Mouse (Mus musculus): Measurements from ENCODE around the gene Map1lc3b. TPM values are rescaled to one million over a fixed set of nuclear protein-coding genes. Genes with fewer than 3 reads are reported as not detected.
"Not testable (repeated sequence)": the region's sequence is repeated elsewhere in the genome, so short reads cannot be mapped to it uniquely, and the experiment has no call there.

Map1lc3b gene
- polyA plus RNA-seq, 1 experiment from 2014 or later = 307 TPM

DNA sequence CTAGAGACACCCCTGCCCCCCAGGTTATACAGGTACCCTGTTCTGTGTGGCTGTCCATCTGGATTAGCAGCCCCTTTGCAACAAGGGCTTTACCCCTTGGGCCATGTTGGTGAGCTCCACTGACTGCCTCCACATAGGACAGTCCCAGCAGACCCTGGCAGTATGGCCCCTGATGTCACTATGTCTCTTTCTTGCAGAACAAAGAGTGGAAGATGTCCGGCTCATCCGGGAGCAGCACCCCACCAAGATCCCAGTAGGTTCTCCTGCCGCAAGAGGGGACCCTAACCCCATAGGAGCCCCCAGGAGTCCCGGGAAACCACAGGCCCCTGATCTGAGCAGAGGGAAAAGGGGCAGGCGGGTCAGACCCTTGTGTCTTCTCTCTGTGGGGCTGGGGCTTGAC, 3.1 kb downstream of the Map1lc3b start:
- Histone ChIP-seq H3K4me2 (replicated peaks; ENCODE audit: low read depth, low read length) (no peak overlapping the region), H3K9ac (ENCODE audit: low read depth, low read length) (no peak overlapping the region), H3K4me3 (ENCODE audit: low read depth, low read length) (no peak overlapping the region), H3K27ac (ENCODE audit: low read depth, low read length) (no peak overlapping the region), H3K27me3 (ENCODE audit: control insufficient read depth, insufficient read depth, low read length) (no peaks in the 10 kb centered on the region), H3K4me1 (replicated peaks; ENCODE audit: control insufficient read depth, insufficient read depth, low read length) (peaks cover 4% of the 10 kb centered on the region), H3K36me3 (ENCODE audit: control insufficient read depth, insufficient read depth, low read length) (peaks cover 6% of the 10 kb centered on the region; the same call in 1 of the 2 replicates), H3K9me3 (ENCODE audit: control insufficient read depth, low read length) (no peaks in the 10 kb centered on the region)
- 95% methylated on average over 5 of the region's 5 CpGs for WGBS
- ATAC-seq (ENCODE audit: low FRiP score) (no peak), DNase-seq (ENCODE audit: low spot score) (no peak)

DNA sequence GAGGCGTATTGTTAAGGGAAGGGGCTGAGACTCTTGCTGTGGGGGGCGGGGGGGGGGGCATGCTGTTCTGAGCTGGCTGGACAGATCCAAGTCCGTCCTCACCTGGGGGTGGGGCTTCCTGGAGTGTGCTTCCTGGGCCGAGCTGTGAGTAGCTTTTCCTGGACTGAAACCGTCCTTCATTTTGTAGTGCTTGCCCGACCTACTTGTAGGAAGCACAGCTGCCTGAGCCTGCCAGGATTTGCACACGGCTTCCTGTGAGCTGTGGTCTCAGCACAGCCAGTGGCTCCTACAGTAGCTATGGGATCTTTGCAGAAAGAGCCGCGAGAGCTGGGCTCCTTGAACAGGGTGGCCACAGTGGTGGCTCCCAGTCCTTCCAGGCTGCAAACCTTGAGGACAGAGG, 3.8 kb downstream of the Map1lc3b start:
- 84% methylated on average over 9 of the region's 9 CpGs for WGBS
- ATAC-seq (ENCODE audit: low FRiP score) = no peak
- DNase-seq (ENCODE audit: low spot score) = no peak
- no peaks in the 10 kb centered on the region for H3K27me3 ChIP-seq (ENCODE audit: control insufficient read depth, insufficient read depth, low read length)
- no peak overlapping the region for H3K4me2 ChIP-seq (replicated peaks; ENCODE audit: low read depth, low read length)
- no peak overlapping the region for H3K27ac ChIP-seq (ENCODE audit: low read depth, low read length)
- peaks cover 6% of the 10 kb centered on the region; the same call in 1 of the 2 replicates for H3K36me3 ChIP-seq (ENCODE audit: control insufficient read depth, insufficient read depth, low read length)
- no peak overlapping the region for H3K9ac ChIP-seq (ENCODE audit: low read depth, low read length)
- H3K9me3 ChIP-seq (ENCODE audit: control insufficient read depth, low read length) = no peaks in the 10 kb centered on the region
- H3K4me3 ChIP-seq (ENCODE audit: low read depth, low read length) = no peak overlapping the region
- peaks cover 4% of the 10 kb centered on the region for H3K4me1 ChIP-seq (replicated peaks; ENCODE audit: control insufficient read depth, insufficient read depth, low read length)

DNA sequence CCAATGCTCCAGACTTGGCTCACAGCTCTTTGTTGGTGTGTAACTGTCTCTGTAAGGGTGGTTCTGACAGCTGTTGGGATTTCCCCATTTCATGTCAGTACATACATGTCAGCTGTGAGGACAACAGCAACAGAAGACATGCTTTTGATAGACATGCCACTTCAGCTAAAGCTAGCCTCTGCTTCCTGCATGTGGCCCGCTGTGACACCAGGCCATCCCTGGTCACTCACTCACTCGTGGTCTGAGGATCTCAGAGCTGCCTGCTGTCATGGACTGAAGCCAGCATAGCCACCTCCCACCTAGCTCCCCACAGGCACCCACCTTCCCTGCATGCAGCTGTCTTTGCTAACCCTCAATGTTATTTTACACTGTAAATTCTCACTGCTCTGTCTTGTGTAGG, 7.3 kb downstream of the Map1lc3b start:
- H3K9ac ChIP-seq (ENCODE audit: low read depth, low read length); H3K36me3 ChIP-seq (ENCODE audit: control insufficient read depth, insufficient read depth, low read length); H3K4me3 ChIP-seq (ENCODE audit: low read depth, low read length); DNase-seq (ENCODE audit: low spot score); H3K9me3 ChIP-seq (ENCODE audit: control insufficient read depth, low read length); ATAC-seq (ENCODE audit: low FRiP score); H3K27me3 ChIP-seq (ENCODE audit: control insufficient read depth, insufficient read depth, low read length); H3K4me1 ChIP-seq (replicated peaks; ENCODE audit: control insufficient read depth, insufficient read depth, low read length); H3K27ac ChIP-seq (ENCODE audit: low read depth, low read length); H3K4me2 ChIP-seq (replicated peaks; ENCODE audit: low read depth, low read length): not testable (repeated sequence)
- WGBS = 70% methylated on average over 2 of the region's 2 CpGs

DNA sequence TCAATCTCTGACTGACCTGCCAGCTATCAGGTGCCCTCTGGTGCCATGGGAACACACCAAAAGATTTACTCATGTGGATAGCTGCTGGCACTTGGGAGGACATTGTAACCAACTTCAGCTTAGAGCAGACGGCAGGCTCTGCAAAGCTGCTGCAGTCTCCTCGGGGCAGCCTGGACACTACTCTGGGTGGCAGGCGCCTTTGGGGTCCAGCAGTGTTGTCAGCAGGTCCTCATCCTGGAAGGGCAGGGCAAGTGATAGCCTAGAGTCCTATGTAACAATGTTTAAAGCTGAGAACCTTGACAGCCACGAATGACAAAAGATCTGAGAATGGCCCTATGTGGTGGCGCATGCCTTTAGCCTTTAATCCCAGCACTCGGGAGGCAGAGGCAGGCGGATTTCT, 8.0 kb downstream of the Map1lc3b start:
- H3K27me3 ChIP-seq (ENCODE audit: control insufficient read depth, insufficient read depth, low read length) = no peaks in the 10 kb centered on the region
- no peaks in the 10 kb centered on the region for H3K4me1 ChIP-seq (replicated peaks; ENCODE audit: control insufficient read depth, insufficient read depth, low read length)
- H3K4me3 ChIP-seq (ENCODE audit: low read depth, low read length) = no peak overlapping the region
- 93% methylated on average over 7 of the region's 7 CpGs for WGBS
- H3K36me3 ChIP-seq (ENCODE audit: control insufficient read depth, insufficient read depth, low read length) = peaks cover 10% of the 10 kb centered on the region; the same call in 1 of the 2 replicates
- DNase-seq (ENCODE audit: low spot score) (no peak), ATAC-seq (ENCODE audit: low FRiP score) (no peak)
- H3K9ac ChIP-seq (ENCODE audit: low read depth, low read length) = no peak overlapping the region
- H3K4me2 ChIP-seq (replicated peaks; ENCODE audit: low read depth, low read length) = no peak overlapping the region
- H3K27ac ChIP-seq (ENCODE audit: low read depth, low read length) = no peak overlapping the region
- no peaks in the 10 kb centered on the region for H3K9me3 ChIP-seq (ENCODE audit: control insufficient read depth, low read length)

DNA sequence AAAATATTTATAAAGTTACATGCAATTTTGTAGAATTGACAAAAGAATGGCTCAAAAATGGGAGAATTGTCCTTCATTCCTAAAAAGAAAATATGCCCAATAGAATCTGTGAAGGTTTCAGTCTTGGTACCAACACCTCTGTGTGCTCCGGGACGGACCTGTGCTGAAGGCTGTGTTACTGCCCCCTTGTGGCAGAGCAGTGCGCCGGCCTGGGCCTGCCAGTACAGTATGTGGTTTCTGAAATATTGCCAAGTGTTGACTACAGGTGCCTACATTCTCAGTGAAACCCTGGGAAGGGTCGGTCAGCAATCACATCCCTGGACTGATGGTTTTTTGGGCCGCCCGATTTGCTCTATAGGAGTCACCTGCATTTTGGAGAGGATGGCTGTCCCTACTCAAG, 8.7 kb downstream of the Map1lc3b start:
- no peak overlapping the region for H3K9ac ChIP-seq (ENCODE audit: low read depth, low read length)
- H3K36me3 ChIP-seq (ENCODE audit: control insufficient read depth, insufficient read depth, low read length) = peaks cover 10% of the 10 kb centered on the region; the same call in 1 of the 2 replicates
- ATAC-seq (ENCODE audit: low FRiP score) (peak; percentile 74; the same call in 1 of the 2 replicates), DNase-seq (ENCODE audit: low spot score) (peak; percentile 85)
- H3K4me3 ChIP-seq (ENCODE audit: low read depth, low read length) = no peak overlapping the region
- H3K9me3 ChIP-seq (ENCODE audit: control insufficient read depth, low read length) = no peaks in the 10 kb centered on the region
- WGBS = 36% methylated on average over 7 of the region's 7 CpGs
- H3K4me1 ChIP-seq (replicated peaks; ENCODE audit: control insufficient read depth, insufficient read depth, low read length) = no peaks in the 10 kb centered on the region
- H3K27ac ChIP-seq (ENCODE audit: low read depth, low read length) = no peak overlapping the region
- no peaks in the 10 kb centered on the region for H3K27me3 ChIP-seq (ENCODE audit: control insufficient read depth, insufficient read depth, low read length)
- H3K4me2 ChIP-seq (replicated peaks; ENCODE audit: low read depth, low read length) = no peak overlapping the region

DNA sequence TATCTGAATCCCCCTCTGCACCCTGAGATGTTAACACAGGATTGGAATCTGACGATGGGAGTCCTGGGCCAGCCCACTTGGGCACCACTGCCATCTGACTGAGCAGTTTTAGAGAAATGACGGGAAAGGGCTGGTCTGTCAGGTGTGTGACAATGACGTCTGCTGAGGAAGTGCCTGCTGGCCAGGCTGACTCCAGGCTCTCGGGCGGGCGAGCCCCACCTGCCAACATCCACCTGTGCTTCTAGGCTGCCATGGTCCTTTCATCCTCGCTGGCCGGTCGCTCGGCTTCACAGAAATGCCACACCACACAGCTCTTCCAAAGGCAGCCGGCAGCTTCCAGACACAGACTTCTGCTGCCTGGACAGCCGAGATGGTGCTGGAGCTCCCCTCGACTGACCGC, 9.7 kb downstream of the Map1lc3b start:
- no peak overlapping the region for H3K4me2 ChIP-seq (replicated peaks; ENCODE audit: low read depth, low read length)
- no peak overlapping the region for H3K4me3 ChIP-seq (ENCODE audit: low read depth, low read length)
- H3K27me3 ChIP-seq (ENCODE audit: control insufficient read depth, insufficient read depth, low read length) = no peaks in the 10 kb centered on the region
- H3K36me3 ChIP-seq (ENCODE audit: control insufficient read depth, insufficient read depth, low read length) = peaks cover 13% of the 10 kb centered on the region
- H3K9ac ChIP-seq (ENCODE audit: low read depth, low read length) = no peak overlapping the region
- WGBS = 92% methylated on average over 14 of the region's 14 CpGs
- no peaks in the 10 kb centered on the region for H3K4me1 ChIP-seq (replicated peaks; ENCODE audit: control insufficient read depth, insufficient read depth, low read length)
- no peaks in the 10 kb centered on the region for H3K9me3 ChIP-seq (ENCODE audit: control insufficient read depth, low read length)
- ATAC-seq (ENCODE audit: low FRiP score) = no peak
- H3K27ac ChIP-seq (ENCODE audit: low read depth, low read length) = no peak overlapping the region
- no peak for DNase-seq (ENCODE audit: low spot score)

DNA sequence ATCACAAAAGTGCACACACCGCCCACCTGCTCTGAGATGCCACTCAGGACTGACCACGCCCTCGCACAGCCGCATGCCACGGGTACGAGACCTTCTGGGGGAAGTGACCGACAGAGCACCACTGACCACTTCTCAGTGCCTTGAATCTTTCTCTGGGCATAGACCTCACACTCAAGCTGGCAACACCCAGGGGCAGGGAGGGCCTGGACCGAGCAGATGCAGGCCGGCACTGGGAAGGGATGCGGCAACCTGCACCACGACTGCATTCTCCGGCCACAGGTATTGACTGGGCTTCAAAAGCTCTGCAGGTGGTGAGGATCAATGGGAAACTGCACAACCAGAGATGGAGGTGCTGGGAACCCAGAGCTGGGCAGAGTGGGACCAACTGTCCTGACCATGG, 12.2 kb downstream of the Map1lc3b start:
- Histone ChIP-seq H3K27me3 (ENCODE audit: control insufficient read depth, insufficient read depth, low read length) (no peaks in the 10 kb centered on the region), H3K36me3 (ENCODE audit: control insufficient read depth, insufficient read depth, low read length) (peaks cover 17% of the 10 kb centered on the region), H3K4me1 (replicated peaks; ENCODE audit: control insufficient read depth, insufficient read depth, low read length) (no peaks in the 10 kb centered on the region), H3K9me3 (ENCODE audit: control insufficient read depth, low read length) (no peaks in the 10 kb centered on the region), H3K4me3 (ENCODE audit: low read depth, low read length) (no peak overlapping the region), H3K9ac (ENCODE audit: low read depth, low read length) (no peak overlapping the region), H3K4me2 (replicated peaks; ENCODE audit: low read depth, low read length) (no peak overlapping the region), H3K27ac (ENCODE audit: low read depth, low read length) (no peak overlapping the region)
- DNase-seq (ENCODE audit: low spot score) (no peak), ATAC-seq (ENCODE audit: low FRiP score) (no peak; the same call in 1 of the 2 replicates)
- 91% methylated on average over 12 of the region's 12 CpGs for WGBS

DNA sequence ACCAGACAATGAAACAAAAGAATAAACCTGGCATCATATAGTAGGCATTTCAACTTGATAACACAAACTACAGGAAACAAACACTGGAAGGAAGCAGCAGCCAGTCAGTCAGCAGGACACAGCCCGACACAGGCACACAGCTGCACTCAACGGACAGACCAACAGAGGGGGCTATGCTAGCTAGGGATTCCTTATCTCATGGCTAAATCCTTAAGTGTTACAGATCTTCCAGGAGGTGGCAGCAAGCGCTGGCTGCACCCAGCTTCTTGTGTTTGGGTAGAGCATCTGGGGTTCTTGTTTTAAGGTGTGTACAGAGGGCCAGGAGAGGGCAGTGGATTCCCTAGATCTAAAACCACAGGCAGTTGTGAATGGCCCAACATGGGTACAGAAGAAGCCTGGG, 12.7 kb downstream of the Map1lc3b start:
- peaks cover 16% of the 10 kb centered on the region for H3K36me3 ChIP-seq (ENCODE audit: control insufficient read depth, insufficient read depth, low read length)
- DNase-seq (ENCODE audit: low spot score) = peak; percentile 78
- no peak overlapping the region for H3K9ac ChIP-seq (ENCODE audit: low read depth, low read length)
- H3K4me1 ChIP-seq (replicated peaks; ENCODE audit: control insufficient read depth, insufficient read depth, low read length) = no peaks in the 10 kb centered on the region
- no peak; the same call in 1 of the 2 replicates for ATAC-seq (ENCODE audit: low FRiP score)
- no peaks in the 10 kb centered on the region for H3K27me3 ChIP-seq (ENCODE audit: control insufficient read depth, insufficient read depth, low read length)
- 23% methylated on average over 3 of the region's 3 CpGs for WGBS
- no peak overlapping the region for H3K4me3 ChIP-seq (ENCODE audit: low read depth, low read length)
- no peak overlapping the region for H3K4me2 ChIP-seq (replicated peaks; ENCODE audit: low read depth, low read length)
- no peak overlapping the region for H3K27ac ChIP-seq (ENCODE audit: low read depth, low read length)
- no peaks in the 10 kb centered on the region for H3K9me3 ChIP-seq (ENCODE audit: control insufficient read depth, low read length)

DNA sequence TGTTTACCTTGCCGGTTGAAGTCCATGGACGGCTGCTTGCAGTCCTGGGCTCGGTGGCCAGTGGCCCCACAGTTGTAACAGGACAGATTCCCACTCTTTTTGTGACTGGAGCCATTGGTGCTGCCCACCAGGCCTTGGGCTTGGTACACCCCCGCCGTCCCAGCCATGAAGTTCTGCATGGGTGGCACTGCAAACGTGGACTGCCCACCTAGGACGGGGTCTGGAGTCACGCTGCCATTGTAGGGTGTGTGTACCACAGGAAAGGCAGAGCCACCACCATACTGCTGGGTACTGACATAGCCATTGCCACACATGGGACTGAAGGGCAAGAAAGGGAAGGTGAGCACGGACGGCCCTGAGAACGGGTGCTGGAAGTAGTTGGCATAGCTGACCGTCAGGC, 13.6 kb downstream of the Map1lc3b start:
- H3K4me2 ChIP-seq (replicated peaks; ENCODE audit: low read depth, low read length) = no peak overlapping the region
- H3K4me3 ChIP-seq (ENCODE audit: low read depth, low read length) = no peak overlapping the region
- no peaks in the 10 kb centered on the region for H3K9me3 ChIP-seq (ENCODE audit: control insufficient read depth, low read length)
- no peak overlapping the region for H3K27ac ChIP-seq (ENCODE audit: low read depth, low read length)
- no peak for DNase-seq (ENCODE audit: low spot score)
- ATAC-seq (ENCODE audit: low FRiP score) = no peak
- H3K27me3 ChIP-seq (ENCODE audit: control insufficient read depth, insufficient read depth, low read length) = no peaks in the 10 kb centered on the region
- H3K36me3 ChIP-seq (ENCODE audit: control insufficient read depth, insufficient read depth, low read length) = peaks cover 18% of the 10 kb centered on the region
- H3K4me1 ChIP-seq (replicated peaks; ENCODE audit: control insufficient read depth, insufficient read depth, low read length) = no peaks in the 10 kb centered on the region
- no peak overlapping the region for H3K9ac ChIP-seq (ENCODE audit: low read depth, low read length)
- WGBS = 94% methylated on average over 12 of the region's 12 CpGs
